ENCODE assay signal across 29 mouse cellular contexts in genomic region chr9:40767946-40768345, GRCm38 (mm10). TPM values are rescaled to one million over a fixed set of nuclear protein-coding genes. Genes with fewer than 3 reads are reported as not detected.
DNase-seq lines count a peak whose midpoint lies in the region; ATAC-seq and TF ChIP-seq lines count a peak whose summit lies in the region.
"Had no signal": no experiment of that assay in that cellular context is flagged by ENCODE, and none has a peak within 500 bp of the region (broad histone marks: within the 10 kb centered on the region; RNA-seq: fewer than 3 reads in every experiment).

No protein-coding gene starts in this region.

- H3K36me3 ChIP-seq in midbrain, embryonic 11.5 days (ENCODE audit: control insufficient read depth, insufficient read depth, low read length), result no peaks in the 10 kb centered on the region
- H3K36me3 ChIP-seq in midbrain, postnatal 0 days (ENCODE audit: insufficient read depth, low read length), result peaks cover 12% of the 10 kb centered on the region; the same call in 1 of the 2 replicates
- H3K36me3 ChIP-seq in ES-E14 (ENCODE audit: control insufficient read depth, insufficient read depth, low read length, poor library complexity, severe bottlenecking), result peaks cover 5% of the 10 kb centered on the region; the same call in 1 of the 2 replicates
- H3K36me3 ChIP-seq: heart, embryonic 10.5 days had no signal

- 76% methylated on average over 4 of the region's 4 CpGs for WGBS in midbrain, embryonic 11.5 days
- 71% methylated on average over 4 of the region's 4 CpGs for WGBS in midbrain, postnatal 0 days

- no peak for ATAC-seq in midbrain, embryonic 11.5 days (ENCODE audit: low FRiP score)
- no peak for ATAC-seq in midbrain, postnatal 0 days (ENCODE audit: low FRiP score)
- ATAC-seq: CD4-positive, CD25-positive, alpha-beta regulatory T cell, adult 4 months; forebrain, embryonic 15.5 days; hindbrain, postnatal 0 days; inflammation-experienced regulatory T-cells, adult 6 months; intestine, embryonic 16.5 days; Patski had no signal

- no peaks in the 10 kb centered on the region for H3K9me3 ChIP-seq in midbrain, embryonic 11.5 days (ENCODE audit: control insufficient read depth, low read length)
- no peaks in the 10 kb centered on the region for H3K9me3 ChIP-seq in midbrain, postnatal 0 days (ENCODE audit: low read length)
- no peaks in the 10 kb centered on the region for H3K9me3 ChIP-seq in ES-E14 (ENCODE audit: control insufficient read depth, insufficient read depth, low read depth, low read length)
- H3K9me3 ChIP-seq: embryonic facial prominence, embryonic 12.5 days; embryonic facial prominence, embryonic 15.5 days; forebrain, embryonic 12.5 days; forebrain, embryonic 15.5 days; heart, embryonic 10.5 days; heart, embryonic 13.5 days had no signal

- no peaks in the 10 kb centered on the region; the same call in 1 of the 2 replicates for H3K4me1 ChIP-seq in midbrain, embryonic 11.5 days (ENCODE audit: control insufficient read depth, insufficient read depth, low read length)
- no peaks in the 10 kb centered on the region for H3K4me1 ChIP-seq in midbrain, postnatal 0 days (ENCODE audit: insufficient read depth, low read length)
- H3K4me1 ChIP-seq in ES-E14 (ENCODE audit: control insufficient read depth in 2 of 2, insufficient read depth in 2 of 2, low read length in 2 of 2, poor library complexity in 1 of 2), result peaks cover 3 to 5% of the 10 kb centered on the region in 2 experiments; a peak in 1 of 4 replicates
- H3K4me1 ChIP-seq: embryonic facial prominence, embryonic 12.5 days; embryonic facial prominence, embryonic 15.5 days; forebrain, embryonic 15.5 days had no signal

- in situ Hi-C loops in ES-E14 (cut with MboI; ENCODE audit: low sequenced_read_pairs in 2 of 2, unreplicated experiment in 2 of 2), result no loop called here

- H3K4me2 ChIP-seq in midbrain, embryonic 11.5 days, result no peak overlapping the region
- no peak overlapping the region for H3K4me2 ChIP-seq in midbrain, postnatal 0 days (ENCODE audit: low read depth, low read length, poor library complexity, severe bottlenecking)
- H3K4me2 ChIP-seq: embryonic facial prominence, embryonic 12.5 days; embryonic facial prominence, embryonic 15.5 days; forebrain, embryonic 12.5 days; forebrain, embryonic 15.5 days; heart, embryonic 13.5 days; hindbrain, embryonic 14.5 days had no signal

- no peak overlapping the region for H3K4me3 ChIP-seq in midbrain, embryonic 11.5 days (ENCODE audit: low read depth, low read length)
- H3K4me3 ChIP-seq in midbrain, postnatal 0 days (ENCODE audit: low read depth, low read length), result no peak overlapping the region
- no peak overlapping the region for H3K4me3 ChIP-seq in ES-E14 (ENCODE audit: insufficient read depth in 1 of 2, low read depth in 1 of 2, low read length in 2 of 2, poor library complexity in 1 of 2, severe bottlenecking in 1 of 2)
- H3K4me3 ChIP-seq: embryonic facial prominence, embryonic 12.5 days; embryonic facial prominence, embryonic 15.5 days; erythroblast, embryonic 14.5 days; forebrain, embryonic 12.5 days; forebrain, embryonic 15.5 days; heart, adult 2 months; heart, embryonic 10.5 days; heart, embryonic 13.5 days had no signal

- no peak overlapping the region for H3K27ac ChIP-seq in midbrain, embryonic 11.5 days (ENCODE audit: low read depth, low read length)
- H3K27ac ChIP-seq in midbrain, postnatal 0 days (ENCODE audit: low read depth, low read length), result no peak overlapping the region
- peak overlapping the region; percentile 3; the same call in 1 of the 2 replicates for H3K27ac ChIP-seq in ES-E14 (ENCODE audit: insufficient read depth, low read depth, low read length, poor library complexity, severe bottlenecking)
- H3K27ac ChIP-seq: embryonic facial prominence, embryonic 12.5 days; embryonic facial prominence, embryonic 15.5 days; forebrain, embryonic 12.5 days; forebrain, embryonic 15.5 days; heart, adult 2 months; heart, embryonic 10.5 days; heart, embryonic 13.5 days; hindbrain, embryonic 14.5 days; hindbrain, postnatal 0 days had no signal

- no peaks in the 10 kb centered on the region for H3K27me3 ChIP-seq in midbrain, embryonic 11.5 days (ENCODE audit: control insufficient read depth, insufficient read depth, low read length)
- no peaks in the 10 kb centered on the region for H3K27me3 ChIP-seq in midbrain, postnatal 0 days (ENCODE audit: insufficient read depth, low read length)
- H3K27me3 ChIP-seq: embryonic facial prominence, embryonic 12.5 days; embryonic facial prominence, embryonic 15.5 days; forebrain, embryonic 12.5 days; forebrain, embryonic 15.5 days; heart, embryonic 13.5 days; Patski had no signal

- no peak for TF ChIP-seq CTCF in midbrain, postnatal 0 days (IDR thresholded peaks at IDR 0.05)

- H3K9ac ChIP-seq in midbrain, embryonic 11.5 days (ENCODE audit: low read length), result no peak overlapping the region
- no peak overlapping the region for H3K9ac ChIP-seq in midbrain, postnatal 0 days (replicated peaks; ENCODE audit: low read length, poor library complexity, severe bottlenecking)
- H3K9ac ChIP-seq in ES-E14 (ENCODE audit: insufficient read depth, low read depth, low read length, poor library complexity, severe bottlenecking), result no peak overlapping the region
- H3K9ac ChIP-seq: embryonic facial prominence, embryonic 12.5 days; embryonic facial prominence, embryonic 15.5 days; forebrain, embryonic 12.5 days; forebrain, embryonic 15.5 days; heart, embryonic 13.5 days; hindbrain, embryonic 14.5 days had no signal

- DNase-seq in midbrain, embryonic 11.5 days (ENCODE audit: low spot score, missing footprints), result peak; percentile 62
- DNase-seq in midbrain, postnatal 0 days (ENCODE audit: low spot score), result no peak
- DNase-seq in ES-E14 (ENCODE audit: low read depth, low spot score), result no peak
- DNase-seq in ZHBTc4 (ENCODE audit: low read depth, low spot score), result peak; percentile 66
- DNase-seq in gastrocnemius, postnatal 10 days, result no peak
- no peak for DNase-seq in layer of hippocampus, postnatal 10 days (ENCODE audit: low spot score in 2 of 2)
- no peak for DNase-seq in kidney, postnatal 14 days
- DNase-seq: adrenal gland, postnatal 10 days; cerebellum, adult 11 months; cerebellum, adult 2 months; cerebellum, adult 9-11 months; cerebellum, postnatal 25 days; gastrocnemius, postnatal 36 days; heart, adult 2 months; heart, postnatal 14 days; heart, postnatal 4 days had no signal

TF ChIP-seq in ES-E14, 5 proteins besides CTCF, POLR2A, EP300 and RAD21:
- no peak for TF ChIP-seq ZNF384 (IDR thresholded peaks at IDR 0.05; ENCODE audit: low read depth, low read length)
- no peak for TF ChIP-seq HCFC1 (IDR thresholded peaks at IDR 0.05; ENCODE audit: borderline replicate concordance, insufficient read depth, low read length)
- no peak for TF ChIP-seq ZC3H11A (IDR thresholded peaks at IDR 0.05; ENCODE audit: borderline replicate concordance, low read depth, low read length)
- no peak for TF ChIP-seq CHD2 (IDR thresholded peaks at IDR 0.05; ENCODE audit: low read depth, low read length)
- no peak for TF ChIP-seq MAFK (IDR thresholded peaks at IDR 0.05; ENCODE audit: insufficient read depth, low read depth, low read length)

RNA-seq across cellular contexts. Expression of gene Hspa8, which starts 32.8 kb away (rescaled TPM):
- 3,704 and 3,886 TPM in 2 replicates for polyA plus RNA-seq in midbrain, embryonic 11.5 days (2014; fragmentation: Nextera tagmentation; extraction: Ambion mirVana)
- 3,665 and 4,346 TPM in 2 replicates for total RNA-seq in midbrain, postnatal 0 days (2014; rRNA removed)
- polyA plus RNA-seq in midbrain, postnatal 0 days (2015; fragmentation: Nextera tagmentation; extraction: Ambion mirVana), result 2,467 and 2,499 TPM in 2 replicates
- 3,361 and 3,988 TPM in 2 replicates for total RNA-seq in ES-E14 (2012; rRNA removed)
- total RNA-seq in gastrocnemius, postnatal 10 days (2021), result 1,000 to 10,000 TPM; 1,094 to 1,113 TPM
- 1,000 to 10,000 TPM; 1,788 to 2,276 TPM for total RNA-seq in layer of hippocampus, postnatal 10 days (2021)

Comparison
In these comparisons a context has a peak if more than half of its experiments do, and no peak if none do; other contexts are left out.
1. DNase-seq: peak in midbrain, embryonic 11.5 days (single experiment) and ZHBTc4 (single experiment); none in midbrain, postnatal 0 days (single experiment), ES-E14 (single experiment), gastrocnemius, postnatal 10 days (single experiment), layer of hippocampus, postnatal 10 days (0 of 2) and kidney, postnatal 14 days (single experiment).